In the genomic region with DNA sequence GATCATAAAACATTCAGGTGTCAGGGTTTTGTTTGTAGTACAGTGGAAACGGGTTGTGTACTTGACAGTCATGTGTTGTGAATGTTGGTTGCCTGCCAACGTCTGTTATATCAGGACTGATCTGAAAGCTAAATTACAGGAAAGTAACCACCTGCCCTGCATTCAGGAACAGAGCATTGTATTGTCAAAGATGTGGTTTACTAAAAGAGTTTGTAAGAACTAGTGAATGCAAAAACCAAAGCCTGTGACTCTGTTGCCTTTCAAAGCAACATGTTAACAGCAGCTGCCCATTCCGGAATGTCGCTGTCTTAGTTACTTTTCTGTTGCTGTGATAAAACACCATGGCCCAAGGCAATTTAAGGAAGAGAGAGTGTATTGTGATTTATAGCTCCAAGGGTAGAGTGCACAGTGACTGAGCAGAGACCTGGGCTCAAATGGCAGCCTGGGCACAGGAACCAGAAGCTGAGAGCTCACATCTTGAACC, we compare ENCODE assay signal across 9 mouse cellular contexts.
DNase-seq lines count a peak whose midpoint lies in the region; ATAC-seq and TF ChIP-seq lines count a peak whose summit lies in the region.
"Had no signal": no experiment of that assay in that cellular context is flagged by ENCODE, and none has a peak within 500 bp of the region (broad histone marks: within the 10 kb centered on the region; RNA-seq: fewer than 3 reads in every experiment).

No protein-coding gene starts in this region.

- no peak for DNase-seq in layer of hippocampus, adult 2 months (ENCODE audit: low spot score in 2 of 2)
- DNase-seq in layer of hippocampus, adult 9-10 months (ENCODE audit: low spot score): no peak
- peak; percentile 65 for DNase-seq in brain, embryonic 14.5 days (ENCODE audit: low read depth)
- DNase-seq in hindlimb bud, embryonic 11.5 days (ENCODE audit: extremely low spot score, low read depth, low spot score): peak; percentile 44
- peak; percentile 63 for DNase-seq in lung, postnatal 36 days
- DNase-seq in ovary, postnatal 14 days (ENCODE audit: low spot score): no peak
- no peak for DNase-seq in right cerebral cortex, adult 2 months (ENCODE audit: low spot score in 2 of 2)

- peak overlapping the region; percentile 49 for H3K27ac ChIP-seq in layer of hippocampus, adult 2 months
- H3K27ac ChIP-seq: embryonic facial prominence, embryonic 12.5 days had no signal

- TF ChIP-seq CTCF in layer of hippocampus, adult 2 months (conservative IDR thresholded peaks at IDR 0.05): no peak
- no peak for TF ChIP-seq CTCF in brain, embryonic 14.5 days (IDR thresholded peaks at IDR 0.05; ENCODE audit: borderline replicate concordance, extremely low read depth, insufficient read depth, insufficient read length)

- no peak for ATAC-seq in inflammation-experienced regulatory T-cells, adult 6 months

- TF ChIP-seq POLR2A in brain, embryonic 14.5 days (IDR thresholded peaks at IDR 0.05; ENCODE audit: borderline replicate concordance, extremely low read depth, insufficient read depth, insufficient read length, poor library complexity, severe bottlenecking): no peak

- no peak overlapping the region for H3K4me3 ChIP-seq in layer of hippocampus, adult 2 months
- H3K4me3 ChIP-seq: embryonic facial prominence, embryonic 12.5 days had no signal

Comparison
In these comparisons a context has a peak if more than half of its experiments do, and no peak if none do; other contexts are left out.
1. DNase-seq: peak in brain, embryonic 14.5 days (single experiment), hindlimb bud, embryonic 11.5 days (single experiment) and lung, postnatal 36 days (single experiment); none in layer of hippocampus, adult 2 months (0 of 2), layer of hippocampus, adult 9-10 months (single experiment), ovary, postnatal 14 days (single experiment) and right cerebral cortex, adult 2 months (0 of 2).